Mouse (Mus musculus): ENCODE measurements around the gene Cdh22.

Cdh22 gene

GRCm38 (mm10) chr2:165234613-165235291 is at the start of gene Cdh22:
Gene Cdh22, minus strand, starts transcription at chr2:165234853.
- peak; percentile 82 for DNase-seq (ENCODE audit: low read depth, low spot score)

GRCm38 (mm10) chr2:165284377-165284776 is 49.7 kb upstream of the Cdh22 start:
- no peak for DNase-seq (ENCODE audit: low read depth, low spot score)

GRCm38 (mm10) chr2:165283644-165284043 is 49.0 kb upstream of the Cdh22 start:
- no peak for DNase-seq (ENCODE audit: low read depth, low spot score)

- DNase-seq (ENCODE audit: low read depth, low spot score), result no peak
These were observed 47.2 kb upstream of the Cdh22 start for GRCm38 (mm10) chr2:165281779-165282311.

GRCm38 (mm10) chr2:165279351-165279750 is 44.7 kb upstream of the Cdh22 start:
- DNase-seq (ENCODE audit: low read depth, low spot score), result no peak

- DNase-seq (ENCODE audit: low read depth, low spot score), result no peak
These were observed 42.6 kb upstream of the Cdh22 start for GRCm38 (mm10) chr2:165277188-165277740.

GRCm38 (mm10) chr2:165275824-165276223 is 41.2 kb upstream of the Cdh22 start:
- peak; percentile 25 for DNase-seq (ENCODE audit: low read depth, low spot score)

GRCm38 (mm10) chr2:165275124-165275640 is 40.5 kb upstream of the Cdh22 start:
- DNase-seq (ENCODE audit: low read depth, low spot score), result peak; percentile 16

GRCm38 (mm10) chr2:165273589-165273988 is 38.9 kb upstream of the Cdh22 start:
- DNase-seq (ENCODE audit: low read depth, low spot score), result no peak

GRCm38 (mm10) chr2:165271326-165271725 is 36.7 kb upstream of the Cdh22 start:
- no peak for DNase-seq (ENCODE audit: low read depth, low spot score)

GRCm38 (mm10) chr2:165270858-165271257 is 36.2 kb upstream of the Cdh22 start:
- no peak for DNase-seq (ENCODE audit: low read depth, low spot score)

GRCm38 (mm10) chr2:165266739-165267138 is 32.1 kb upstream of the Cdh22 start:
- DNase-seq (ENCODE audit: low read depth, low spot score), result no peak

GRCm38 (mm10) chr2:165263861-165264260 is 29.2 kb upstream of the Cdh22 start:
- peak; percentile 59 for DNase-seq (ENCODE audit: low read depth, low spot score)

- no peak for DNase-seq (ENCODE audit: low read depth, low spot score)
These were observed 27.8 kb upstream of the Cdh22 start for GRCm38 (mm10) chr2:165262274-165262990.

GRCm38 (mm10) chr2:165259859-165260258 is 25.2 kb upstream of the Cdh22 start:
- no peak for DNase-seq (ENCODE audit: low read depth, low spot score)

GRCm38 (mm10) chr2:165258321-165258720 is 23.7 kb upstream of the Cdh22 start:
- DNase-seq (ENCODE audit: low read depth, low spot score), result no peak

- no peak for DNase-seq (ENCODE audit: low read depth, low spot score)
These were observed 22.6 kb upstream of the Cdh22 start for GRCm38 (mm10) chr2:165257151-165257834.

GRCm38 (mm10) chr2:165256213-165256612 is 21.6 kb upstream of the Cdh22 start:
- no peak for DNase-seq (ENCODE audit: low read depth, low spot score)

GRCm38 (mm10) chr2:165253867-165254266 is 19.2 kb upstream of the Cdh22 start:
- no peak for DNase-seq (ENCODE audit: low read depth, low spot score)

GRCm38 (mm10) chr2:165253269-165253668 is 18.6 kb upstream of the Cdh22 start:
- no peak for DNase-seq (ENCODE audit: low read depth, low spot score)

- DNase-seq (ENCODE audit: low read depth, low spot score), result no peak
These were observed 18.1 kb upstream of the Cdh22 start for GRCm38 (mm10) chr2:165252801-165253200.

- DNase-seq (ENCODE audit: low read depth, low spot score), result no peak
These were observed 17.7 kb upstream of the Cdh22 start for GRCm38 (mm10) chr2:165252381-165252780.
